Mouse (Mus musculus) c-Kit-positive CD71-positive TER-119-positive erythroid progenitor cells, embryonic 14.5 days (primary cell): ENCODE measurements around the gene Syce1l.

Experiments
- DNase-seq: peaks from one replicate; pipeline ENCODE4 v3.0.0-alpha.2; 2013; ENCODE audit warnings: low spot score

Syce1l gene

DNA sequence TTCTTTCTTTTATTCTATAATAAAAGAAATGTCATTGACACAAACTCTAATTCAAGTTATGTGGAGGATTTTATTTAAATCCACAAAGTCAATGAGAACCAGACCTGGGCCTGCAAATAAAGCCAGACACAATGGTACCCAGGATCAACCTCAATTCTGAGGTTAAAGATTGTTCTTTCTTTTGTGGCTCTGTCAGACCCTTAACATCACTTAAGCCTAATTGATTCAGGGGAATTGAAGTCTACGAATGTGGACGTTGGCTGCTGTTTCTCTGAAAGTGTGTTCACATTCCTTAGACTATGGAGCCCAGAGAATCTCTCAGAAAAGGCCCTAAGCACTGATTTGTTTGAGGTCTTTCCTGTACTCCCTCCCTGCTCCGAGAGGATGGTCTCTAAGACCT is 30.3 kb downstream of the Syce1l start:
- no peak for DNase-seq

DNA sequence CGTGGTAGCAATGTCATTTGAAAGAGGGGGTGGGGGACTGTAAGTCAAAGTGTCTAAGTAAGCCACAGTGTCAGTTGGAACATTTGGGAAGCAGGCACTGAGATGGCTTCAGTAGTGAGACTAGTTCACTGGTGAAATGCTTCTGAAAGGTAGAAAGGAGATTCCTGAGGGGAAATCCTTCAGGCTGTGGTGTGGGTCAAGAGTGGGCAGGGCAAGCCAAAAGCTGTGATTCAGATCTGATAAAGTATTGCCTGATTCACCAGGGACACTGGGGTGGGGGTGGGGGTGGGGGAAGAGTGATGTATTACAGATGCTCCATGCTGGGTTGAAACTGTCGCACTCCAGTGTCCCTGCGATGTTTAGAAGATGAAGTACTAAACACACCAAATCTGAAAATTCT is 31.6 kb downstream of the Syce1l start:
- no peak for DNase-seq

DNA sequence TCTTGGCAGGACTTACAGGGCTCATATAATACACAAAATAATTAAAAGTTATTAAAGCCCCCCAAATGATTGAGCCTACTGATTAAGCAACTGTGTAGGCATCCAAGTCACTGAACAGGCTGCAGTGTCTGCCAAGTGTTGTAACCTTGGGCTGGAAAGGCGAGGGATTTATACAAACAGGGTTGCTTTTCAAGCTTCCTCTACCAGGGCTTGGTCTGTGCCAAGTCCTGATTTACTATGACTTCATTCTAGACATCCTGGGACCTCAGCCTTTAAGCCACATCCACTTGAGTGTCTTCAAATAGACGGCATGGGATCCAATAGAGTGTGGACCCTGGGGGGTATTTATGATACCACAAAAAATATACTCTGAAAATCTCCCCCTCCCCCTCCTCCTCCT is 32.3 kb downstream of the Syce1l start:
- no peak for DNase-seq

DNA sequence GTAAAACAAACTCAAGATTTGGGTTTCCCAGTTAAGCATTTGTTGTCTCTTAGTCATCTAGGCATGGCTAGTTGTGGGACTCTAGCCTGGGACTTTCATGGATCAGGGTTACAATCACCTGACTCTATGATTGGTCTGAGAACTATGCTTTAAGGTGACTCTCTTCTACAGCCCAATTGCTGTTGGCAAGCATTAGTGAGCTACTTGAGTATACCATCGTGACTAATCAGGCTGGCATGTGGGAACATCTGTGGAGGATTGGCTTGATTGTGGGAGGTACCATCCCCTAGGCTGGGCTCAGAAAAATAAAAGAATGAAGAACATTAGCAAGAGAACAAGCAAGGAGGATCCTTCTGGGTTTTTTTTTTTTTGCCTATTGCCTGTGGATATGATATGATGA is 33.8 kb downstream of the Syce1l start:
- DNase-seq = no peak

DNA sequence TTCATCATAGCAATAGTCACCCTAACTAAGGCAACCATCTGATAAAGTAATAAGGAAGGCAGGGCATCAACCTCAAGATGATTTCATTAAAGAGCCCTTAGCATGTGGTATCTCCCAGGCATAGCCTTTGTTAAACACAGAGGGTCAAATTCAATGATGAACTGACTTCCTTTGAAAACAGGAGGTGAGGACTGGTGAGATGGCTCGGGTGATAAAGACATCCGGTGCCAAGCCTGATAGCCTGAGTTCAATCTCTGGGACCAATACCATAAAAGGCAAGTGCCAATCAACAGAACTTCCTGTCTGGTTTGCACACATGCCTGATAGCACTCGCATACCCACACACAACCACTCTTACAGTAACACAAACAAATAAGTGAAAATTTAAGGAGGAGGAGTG is 36.3 kb downstream of the Syce1l start:
- no peak for DNase-seq

- no peak for DNase-seq
Observed at GRCm38 (mm10) chr8:113687889-113688542, 45.0 kb downstream of the Syce1l start.

DNA sequence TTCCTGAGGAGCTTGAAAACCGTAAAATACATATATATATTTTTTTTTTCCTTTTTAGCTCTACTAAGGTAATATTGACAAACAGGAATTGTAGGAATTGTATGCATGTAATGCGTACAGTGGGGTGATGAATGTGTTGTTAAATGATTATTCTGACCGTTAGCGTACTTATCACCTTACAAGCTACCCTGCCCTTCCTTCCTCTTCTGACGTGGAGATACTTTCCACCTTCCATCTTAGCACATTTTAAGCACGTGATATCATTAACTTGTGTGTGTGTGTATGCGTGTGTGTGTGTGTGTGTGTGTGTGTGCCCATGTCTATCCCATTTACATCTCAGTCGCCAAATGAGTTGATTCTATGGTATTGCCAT is 45.5 kb downstream of the Syce1l start:
- no peak for DNase-seq

DNA sequence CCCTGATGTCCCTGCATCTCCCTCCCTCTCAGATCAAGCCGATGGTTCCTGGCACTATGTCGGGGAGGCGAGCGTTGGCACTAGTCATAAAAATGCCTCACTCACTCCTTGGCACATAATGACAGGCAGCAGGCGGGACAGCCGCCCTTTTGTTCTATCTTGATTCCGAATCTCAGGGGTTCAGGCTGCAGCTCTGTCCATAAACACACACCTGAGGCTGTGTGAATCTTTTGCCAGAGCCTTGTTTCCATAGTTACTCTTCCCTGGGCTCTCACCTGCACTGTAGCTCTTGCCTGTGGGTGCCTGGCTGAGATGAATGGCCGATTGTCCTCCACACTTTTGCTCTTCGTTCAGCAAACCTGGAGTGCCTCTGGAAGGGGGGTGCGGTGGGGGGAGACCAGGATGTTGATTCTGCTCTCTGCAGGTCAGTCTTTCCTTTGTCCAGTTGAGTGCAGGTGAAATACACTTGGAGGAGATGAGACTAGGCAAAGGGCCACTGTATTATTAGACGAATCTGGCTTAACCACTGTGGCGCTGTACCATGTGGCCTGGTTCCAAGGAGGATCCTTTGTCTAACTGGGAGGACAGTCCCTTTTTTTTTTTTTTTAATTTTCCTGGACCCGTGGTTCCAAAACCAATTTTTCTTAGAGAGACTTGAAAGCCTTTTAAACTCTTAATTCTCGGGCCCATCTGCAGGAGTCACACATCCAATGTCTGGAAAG is 48.8 kb downstream of the Syce1l start:
- DNase-seq = no peak

DNA sequence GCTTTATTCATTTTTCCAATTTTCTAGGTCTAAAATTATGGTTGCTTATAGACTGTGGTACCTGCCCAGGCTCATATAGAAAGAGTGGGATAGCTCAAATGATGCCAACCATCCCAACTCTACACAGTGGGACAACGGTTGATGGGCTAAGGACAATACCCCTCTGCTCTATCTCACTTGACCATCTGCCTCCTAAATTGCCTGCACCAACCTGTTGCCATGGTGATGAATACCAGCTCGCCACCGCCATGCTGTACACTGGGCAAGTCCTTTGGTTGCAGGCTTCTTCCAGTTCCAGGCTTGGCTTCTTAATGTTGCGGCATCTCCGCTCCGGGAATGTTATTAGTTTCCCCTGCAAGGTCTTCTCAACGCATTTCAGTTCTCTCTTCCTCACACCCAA is 62.0 kb downstream of the Syce1l start:
- DNase-seq = no peak
